Mouse (Mus musculus) brain, adult 2 months (tissue): ENCODE measurements at regions not wholly inside any gene's neighbourhood (a gene's known extent, or its start where the extent isn't known, plus 50 kb on each side); places are given as distances from the start of the nearest gene placed in this dataset.
"Not testable (repeated sequence)": the region's sequence is repeated elsewhere in the genome, so short reads cannot be mapped to it uniquely, and the experiment has no call there.

Experiments
- DNase-seq: peaks from one replicate; pipeline ENCODE4 v3.0.0; 2011; ENCODE audit warnings: low read depth, low spot score

DNA sequence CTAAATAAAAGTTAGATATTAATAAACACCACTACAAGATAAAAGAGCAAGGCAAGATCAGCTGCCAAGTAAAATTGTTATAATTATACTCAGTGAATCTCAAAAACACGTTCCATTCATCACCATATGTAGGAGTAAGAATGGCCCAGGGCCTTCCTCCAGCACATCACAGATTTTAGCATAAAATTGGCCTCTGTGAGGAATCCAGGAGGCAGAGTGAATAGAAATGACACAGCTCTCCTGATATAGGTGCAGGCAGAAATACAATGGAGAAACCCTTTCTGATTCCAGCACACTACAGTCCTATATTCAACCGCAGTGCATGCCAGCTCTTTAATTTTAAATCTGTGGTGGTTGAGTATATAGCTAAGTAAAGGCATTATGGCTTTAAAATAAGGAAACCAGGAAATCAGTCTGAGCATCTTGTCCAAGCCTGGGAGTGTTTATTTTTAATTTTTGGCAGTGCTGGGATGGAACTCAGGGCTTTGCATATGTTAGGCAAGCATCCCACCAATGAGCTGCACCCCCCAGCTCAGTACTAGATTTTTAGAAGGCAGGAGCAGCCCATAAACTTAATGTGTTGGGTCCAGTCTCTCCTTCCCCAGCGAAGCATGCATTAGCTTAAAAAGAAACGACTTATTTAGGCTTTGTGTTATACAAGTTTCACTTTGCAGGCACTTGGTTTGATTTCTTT lies 158.3 kb upstream of the Ptprz1 start:
- DNase-seq = peak; percentile 40

DNA sequence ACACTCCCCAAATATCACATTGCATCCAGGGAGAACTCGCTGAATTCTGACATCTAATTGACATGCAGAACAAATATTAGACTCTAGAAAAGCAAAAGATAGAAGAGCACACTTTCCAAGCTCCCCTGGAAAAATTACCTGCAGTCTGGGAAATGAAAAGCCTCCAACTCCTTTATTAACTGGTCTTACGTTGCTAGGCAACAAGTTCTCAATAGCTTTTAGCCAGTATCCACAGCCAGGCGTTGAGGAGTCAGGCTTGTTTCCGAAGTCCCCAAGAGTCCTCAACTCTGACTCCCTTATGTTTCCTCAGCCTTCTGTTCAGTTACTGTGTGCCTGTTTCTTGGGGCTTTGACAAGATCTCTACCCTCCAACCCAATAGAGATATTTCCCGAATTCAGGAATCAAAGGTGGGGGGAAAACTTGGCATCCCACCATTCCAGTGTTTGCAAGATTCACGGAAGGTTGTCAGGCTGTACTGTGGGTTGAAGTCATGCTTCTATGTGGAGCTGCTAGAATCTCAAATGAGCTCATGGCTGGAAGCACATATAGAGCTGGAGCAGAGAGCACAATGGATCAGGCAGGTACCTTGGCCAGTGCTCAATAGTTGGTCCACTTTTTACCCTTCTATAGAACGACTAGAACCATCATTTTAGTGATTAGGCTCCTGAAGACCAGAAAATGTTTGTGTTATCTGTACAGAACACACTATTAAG lies 159.0 kb upstream of the Ptprz1 start:
- DNase-seq = peak; percentile 53

DNA sequence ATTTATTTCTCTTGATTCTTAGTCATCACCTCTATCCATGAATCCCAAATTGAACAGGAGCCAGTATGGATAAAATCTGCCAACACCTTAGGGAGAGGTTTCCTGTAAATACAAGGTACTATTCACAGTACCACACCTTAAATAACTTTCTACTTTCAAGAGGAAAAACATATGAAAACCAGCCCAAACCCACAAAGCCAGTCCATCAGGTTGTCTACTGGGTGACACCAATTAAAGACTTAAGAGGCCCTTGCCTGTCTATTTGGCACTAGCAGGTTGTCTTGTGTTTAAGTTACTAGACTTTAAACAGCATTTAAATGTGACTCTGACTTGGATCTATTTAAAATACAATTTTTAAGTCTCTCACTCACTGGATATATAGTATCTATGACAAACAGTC lies 177.1 kb upstream of the Ptprz1 start:
- no peak for DNase-seq

DNA sequence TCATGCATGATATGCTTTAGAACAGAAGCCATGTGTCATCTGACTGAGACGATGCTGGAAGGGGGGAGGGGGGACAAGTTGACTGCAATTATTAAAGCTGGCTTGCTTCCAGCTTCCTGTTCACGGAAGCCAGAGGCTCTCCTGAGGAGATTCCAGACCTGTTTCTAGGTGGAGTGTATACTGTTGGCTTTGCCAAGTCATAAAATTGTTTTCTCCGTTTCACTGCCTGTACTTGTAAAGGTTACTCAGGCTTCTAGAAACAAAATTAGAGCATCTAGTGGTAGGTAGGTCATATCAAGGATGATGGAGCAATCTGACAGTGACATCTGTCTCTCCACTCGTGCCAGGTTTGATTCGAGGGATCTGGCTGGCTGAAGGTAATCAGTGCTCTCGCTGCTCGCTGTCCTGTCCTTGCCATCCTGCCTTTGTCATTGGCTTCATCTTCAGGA lies 186.6 kb upstream of the Ptprz1 start:
- DNase-seq = peak; percentile 73

DNA sequence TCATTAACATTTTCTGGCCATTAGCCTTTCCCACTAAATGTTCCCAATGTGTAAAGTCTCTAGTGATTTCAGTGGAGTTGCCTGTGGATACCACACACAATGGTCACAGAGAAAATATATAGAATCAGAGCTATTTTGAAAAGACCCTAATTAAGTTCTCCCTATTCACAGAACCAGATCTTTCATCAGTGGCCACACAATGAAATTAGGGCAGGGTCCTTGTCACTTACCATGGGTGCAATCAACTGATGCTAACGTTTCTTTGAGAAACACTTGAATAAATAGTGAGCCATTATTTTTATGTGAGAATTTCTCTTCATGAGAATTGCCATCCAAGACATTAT lies 200.7 kb upstream of the Ptprz1 start:
- no peak for DNase-seq

DNA sequence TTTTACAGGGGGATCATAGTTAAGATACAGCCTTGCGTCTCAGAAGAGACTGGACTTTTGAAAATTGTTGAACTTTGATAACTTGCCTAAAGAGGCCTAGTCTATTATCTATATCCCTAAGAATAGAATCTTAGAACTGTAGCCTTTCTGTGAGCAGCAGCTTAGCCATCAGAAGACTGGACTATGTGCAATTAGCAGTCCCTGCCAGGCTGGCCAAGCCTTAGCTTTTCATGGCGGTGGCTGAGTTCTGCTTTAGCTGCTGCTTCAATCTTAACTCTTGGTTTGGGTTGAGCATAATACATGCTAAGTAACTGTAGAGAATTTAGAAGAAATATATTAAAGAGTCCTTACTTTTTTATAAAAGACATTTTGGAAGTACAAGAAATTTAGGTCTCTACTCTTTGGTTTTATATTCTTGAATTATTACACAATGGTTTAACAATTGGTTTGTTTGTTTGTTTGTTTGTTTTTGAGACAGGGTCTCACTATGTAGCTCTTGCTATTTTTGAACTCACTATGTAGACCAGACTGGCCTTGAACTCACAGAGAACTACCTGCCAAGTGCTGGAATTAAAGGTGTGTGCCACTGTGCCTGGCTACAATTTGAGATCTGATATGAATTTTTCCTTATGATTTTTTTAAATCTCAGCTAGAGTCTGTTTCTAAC lies 201.2 kb upstream of the Ptprz1 start:
- DNase-seq = no peak

DNA sequence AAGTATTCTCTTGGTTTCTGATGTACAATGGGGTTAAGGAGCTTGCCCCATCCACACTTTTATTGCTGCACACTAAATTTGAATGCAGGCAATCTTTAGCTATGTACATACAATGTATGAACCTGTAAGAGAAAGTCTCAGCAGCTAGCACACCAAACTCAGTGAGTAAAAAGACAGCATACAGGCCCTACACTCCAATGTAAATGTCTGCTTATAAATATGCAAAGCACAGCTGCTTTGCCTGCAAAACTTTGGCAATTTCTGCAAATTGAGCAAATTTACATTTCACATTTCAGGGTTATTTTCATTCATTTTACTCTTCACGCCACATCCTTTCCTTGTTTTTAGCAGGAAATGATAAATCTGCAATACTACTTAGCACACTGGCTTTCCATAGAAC lies 203.8 kb upstream of the Ptprz1 start:
- peak; percentile 22 for DNase-seq

DNA sequence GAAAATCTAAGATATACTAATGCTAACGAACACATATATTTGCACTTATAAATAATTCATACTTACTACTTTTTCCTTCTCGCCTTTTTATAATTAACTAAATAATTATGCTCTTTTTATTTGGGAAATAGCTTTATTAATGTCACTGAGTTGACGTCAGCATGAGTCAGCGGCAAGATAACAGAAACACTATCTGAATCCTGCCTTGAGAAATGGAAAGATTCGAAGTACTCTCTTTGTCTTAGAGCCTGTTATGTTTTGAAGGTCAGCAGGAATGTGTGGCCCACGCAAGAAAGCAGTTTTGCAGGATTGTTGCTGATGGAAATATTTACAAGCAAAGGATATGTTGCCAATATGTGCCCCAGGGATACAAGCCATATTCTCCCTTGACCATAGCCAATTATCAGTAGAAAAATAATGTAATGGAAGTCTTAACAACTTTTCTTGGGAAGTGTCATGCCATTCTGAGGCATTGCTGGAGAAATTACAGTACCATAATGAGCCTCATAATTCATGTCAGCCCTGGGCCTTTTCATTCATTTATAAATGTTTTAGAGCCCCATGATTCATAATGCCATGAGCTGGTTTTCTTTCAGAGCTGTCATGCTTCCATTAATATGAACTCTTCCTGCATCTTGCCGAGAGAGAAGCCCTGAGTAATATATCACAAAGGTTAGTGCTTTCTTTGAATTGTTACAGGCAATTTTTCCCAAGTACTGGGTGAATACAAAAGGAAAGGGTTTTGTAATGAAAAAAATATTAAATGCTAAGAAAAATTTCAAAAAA lies 206.9 kb upstream of the Ptprz1 start:
- DNase-seq = no peak

DNA sequence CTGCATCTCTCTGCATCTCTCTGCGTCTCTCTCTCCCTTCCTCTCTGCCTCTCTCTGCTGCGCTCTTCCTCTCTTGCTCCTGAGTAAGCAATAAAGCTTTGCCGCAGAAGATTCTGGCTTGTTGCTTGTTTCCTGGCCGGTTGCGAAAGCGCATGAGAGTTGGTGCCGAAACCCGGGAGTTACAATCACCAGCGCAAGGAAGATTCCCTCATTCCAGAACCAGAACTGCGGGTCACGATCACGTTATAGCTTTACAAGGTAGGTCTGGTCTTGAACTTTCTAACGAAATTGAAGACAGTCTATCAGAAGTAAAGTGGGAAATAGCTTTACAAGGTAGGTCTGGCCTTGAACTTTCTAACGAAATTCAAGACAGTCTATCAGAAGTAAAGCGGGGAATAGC lies 217.9 kb upstream of the Ptprz1 start:
- DNase-seq = not testable (repeated sequence)

DNA sequence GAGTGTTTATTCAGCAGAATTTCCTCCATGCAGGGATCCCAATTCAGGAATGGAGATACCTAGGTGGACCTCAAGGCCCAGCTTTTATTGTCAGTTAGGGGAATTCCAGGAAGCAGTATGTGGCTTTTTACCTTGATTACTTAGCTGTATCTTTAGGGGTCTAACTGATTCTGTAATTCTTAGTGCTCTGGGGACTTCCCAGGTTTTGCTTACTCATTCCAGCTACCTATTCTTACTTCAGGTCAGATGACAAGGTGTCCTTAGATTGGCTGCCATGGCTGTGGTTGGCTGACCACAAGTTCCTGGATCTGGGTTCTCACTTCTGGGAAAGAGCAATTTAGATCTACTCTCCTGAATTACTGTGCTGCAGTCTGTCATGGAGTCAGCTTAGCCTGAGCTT lies 235.2 kb upstream of the Ptprz1 start:
- DNase-seq = no peak

DNA sequence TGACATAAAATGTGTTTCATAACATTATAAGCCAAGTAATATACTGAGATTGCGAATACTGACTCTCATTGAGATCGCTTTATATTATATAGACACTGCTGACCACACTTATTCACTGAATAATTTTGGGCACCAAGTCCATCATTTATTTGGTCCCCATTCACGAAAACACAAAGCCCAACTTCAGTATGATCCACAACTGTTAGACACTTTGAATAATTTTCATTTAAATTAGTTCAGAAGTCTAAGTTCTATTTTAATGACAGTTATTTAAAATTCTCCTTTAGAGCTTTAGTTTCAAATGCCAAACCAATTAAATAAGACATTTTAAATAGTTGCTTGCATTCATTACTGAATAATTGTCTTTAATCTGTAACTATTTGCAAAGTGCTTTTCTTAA lies 240.2 kb upstream of the Ptprz1 start:
- DNase-seq = no peak

DNA sequence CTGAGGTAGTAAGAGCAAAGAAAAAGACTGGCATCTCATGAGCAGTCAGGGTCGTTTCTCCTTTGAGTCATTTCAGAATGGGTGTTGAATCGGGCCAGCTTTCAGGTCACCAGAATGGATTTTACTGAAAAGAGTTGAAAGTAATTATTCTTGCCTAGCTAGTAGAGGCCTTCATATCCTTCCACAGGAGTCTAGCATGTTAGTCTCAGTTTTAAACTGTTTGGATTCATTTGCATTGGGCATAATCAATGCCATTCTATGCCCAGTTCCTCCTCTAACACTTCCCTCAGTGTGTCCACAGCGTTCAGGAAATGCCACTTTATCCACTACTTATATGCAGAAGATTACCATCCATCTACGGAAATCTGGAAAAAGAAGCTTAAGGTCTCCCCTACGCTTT lies 240.6 kb upstream of the Ptprz1 start:
- DNase-seq = no peak

DNA sequence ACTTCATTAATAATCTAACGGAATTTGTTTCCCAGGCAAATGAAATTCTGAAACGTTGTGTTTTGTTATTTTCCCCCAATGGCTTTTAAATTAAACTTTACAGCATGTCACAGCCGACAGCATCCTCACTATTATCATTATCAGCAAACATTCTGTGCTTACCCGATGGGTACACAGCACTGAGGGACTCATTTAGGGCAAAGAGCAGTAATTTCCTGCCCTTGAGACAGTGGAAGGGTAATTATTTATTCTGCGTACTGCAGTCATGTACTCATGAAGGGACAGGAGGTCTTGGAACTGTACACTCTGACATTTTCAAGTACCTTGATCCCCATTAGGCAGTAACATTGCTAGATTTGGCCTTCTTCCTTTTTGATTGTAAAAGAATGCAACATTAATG lies 235.5 kb upstream of the Fam3c start:
- peak; percentile 7 for DNase-seq

DNA sequence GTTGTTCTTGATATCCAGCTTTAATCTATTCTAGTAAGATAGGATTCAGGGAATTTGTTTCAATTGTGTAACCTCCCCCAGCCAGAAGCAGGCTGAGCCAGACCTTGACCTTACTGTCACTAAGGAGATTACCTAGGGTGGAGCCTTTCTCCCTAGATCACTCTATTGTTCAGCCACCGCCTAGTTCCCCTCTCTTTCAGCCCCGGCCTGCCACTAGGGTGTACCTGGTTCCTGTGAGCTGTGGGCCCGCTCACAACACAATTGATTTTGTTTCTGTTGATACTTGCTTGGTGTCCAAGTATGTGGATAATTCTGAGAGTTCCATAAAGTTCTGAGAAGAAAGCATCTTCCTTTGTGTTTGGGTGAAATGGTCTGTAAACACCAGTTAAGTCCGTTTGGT lies 228.8 kb upstream of the Fam3c start:
- no peak for DNase-seq

DNA sequence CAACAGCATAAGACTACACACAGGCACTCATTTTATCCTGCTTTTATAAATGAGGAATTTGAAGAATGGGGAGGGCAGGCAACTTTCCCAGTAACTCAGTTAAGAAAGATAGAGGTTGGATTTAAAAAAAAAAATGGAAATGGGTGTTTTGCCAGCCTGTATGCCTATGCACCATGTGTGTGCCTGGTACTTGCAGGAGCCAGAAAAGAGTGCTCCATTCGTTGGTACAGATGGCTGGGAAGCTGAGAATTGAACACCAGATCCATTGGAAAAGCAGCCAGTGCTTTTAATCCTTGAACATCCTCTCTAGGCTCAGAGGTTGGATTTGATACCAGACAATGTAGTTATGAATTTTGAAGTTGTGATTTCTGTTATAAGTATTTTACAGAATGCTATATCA lies 216.9 kb upstream of the Fam3c start:
- DNase-seq = no peak

DNA sequence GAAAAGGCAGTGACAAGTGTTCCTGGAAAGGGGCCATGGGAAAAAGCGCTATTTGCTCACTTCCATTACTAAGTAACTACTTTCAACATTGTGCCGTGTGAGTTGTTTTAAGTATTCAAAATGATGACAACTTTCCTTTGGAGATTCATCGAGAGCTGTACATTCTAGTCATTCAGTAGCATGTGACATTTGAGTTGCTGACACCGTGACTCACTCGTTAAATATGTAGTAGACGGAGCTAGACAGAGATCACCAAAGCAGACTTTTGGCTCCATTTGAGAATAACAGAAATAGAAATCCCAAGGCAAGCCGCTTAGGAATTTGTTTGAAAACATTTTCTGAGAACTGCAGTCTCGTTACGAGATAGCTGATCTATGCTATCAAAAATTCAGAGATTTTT lies 211.8 kb upstream of the Fam3c start:
- DNase-seq = peak; percentile 37

DNA sequence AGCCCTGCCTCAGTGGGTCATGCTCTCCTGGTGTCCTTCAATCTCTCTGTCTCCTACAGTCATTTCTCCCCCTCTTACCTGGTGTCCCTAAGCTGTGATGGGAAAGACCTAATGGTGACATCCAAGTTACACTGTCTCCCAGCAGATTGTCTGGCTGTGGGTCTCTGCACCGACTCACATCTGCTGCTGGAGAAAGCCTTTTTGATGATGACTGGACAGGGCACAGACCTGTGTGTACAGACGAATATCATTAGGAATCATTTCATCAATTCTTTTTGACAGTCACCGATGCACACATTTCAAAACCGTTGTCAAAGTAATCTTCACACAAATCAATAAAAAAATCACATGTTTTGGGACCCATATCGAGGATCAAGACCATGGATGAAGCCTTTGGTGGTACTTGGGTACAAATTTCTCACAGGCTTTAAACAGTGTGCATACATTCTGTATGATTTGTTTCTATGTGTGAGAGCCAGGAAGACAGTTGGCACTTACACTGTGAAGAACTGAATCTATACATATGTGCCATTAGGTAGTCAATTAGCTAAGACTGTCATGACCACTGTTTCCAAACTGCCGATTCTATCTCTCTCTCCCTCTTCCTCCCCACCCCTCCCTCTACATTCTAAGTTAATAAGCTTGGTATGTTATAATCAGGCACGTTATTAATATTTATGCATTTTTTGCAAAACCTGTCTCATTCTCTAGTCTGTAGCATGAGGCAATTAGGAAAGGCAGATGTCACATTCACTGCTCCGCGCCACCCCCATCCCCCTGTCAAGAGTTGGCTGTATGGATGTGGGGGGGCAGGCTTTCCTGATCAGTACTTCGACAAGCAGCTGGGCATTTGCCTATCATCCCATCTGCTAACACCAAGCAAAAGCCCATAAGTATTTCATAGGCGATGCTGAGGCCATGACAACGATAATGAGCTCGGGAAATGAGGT lies 192.5 kb upstream of the Fam3c start:
- DNase-seq = peak; percentile 19

DNA sequence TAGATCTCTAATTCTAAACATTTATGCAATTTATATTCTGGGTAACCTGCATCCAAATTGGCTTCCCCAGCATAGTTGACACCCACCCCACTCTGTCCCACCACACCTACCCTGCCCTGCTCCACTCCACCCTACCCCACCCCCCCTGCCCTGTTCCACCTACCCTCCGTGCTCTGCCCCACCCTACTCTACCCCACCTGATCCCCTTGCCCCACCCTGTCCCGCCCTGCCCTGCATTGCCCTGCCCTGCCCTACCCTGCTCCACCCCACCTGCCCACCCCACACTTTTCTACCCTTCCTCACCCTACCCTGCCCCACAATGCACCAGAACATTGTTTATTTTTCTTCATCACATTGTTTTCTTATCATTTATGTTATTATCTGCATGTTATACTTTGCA lies 185.6 kb upstream of the Fam3c start:
- DNase-seq = no peak

DNA sequence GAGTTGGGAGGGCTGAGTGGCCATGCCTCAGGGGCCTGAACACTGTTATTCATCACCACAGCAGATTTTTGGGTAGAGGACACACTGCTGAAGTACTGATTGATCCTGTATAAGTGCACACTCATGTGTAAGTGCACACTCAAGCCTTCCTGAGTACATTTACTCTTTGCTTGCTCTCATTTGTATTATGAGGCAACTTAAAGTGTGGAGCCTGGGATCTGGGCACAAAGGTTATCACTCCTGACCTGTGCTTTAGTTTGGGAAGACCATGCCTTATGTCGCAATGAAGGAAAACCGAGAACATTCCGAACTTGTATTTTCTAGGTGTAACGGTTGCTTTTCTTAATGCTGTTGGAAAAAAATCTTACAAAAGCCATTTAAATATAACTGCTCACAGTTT lies 182.2 kb upstream of the Fam3c start:
- no peak for DNase-seq

DNA sequence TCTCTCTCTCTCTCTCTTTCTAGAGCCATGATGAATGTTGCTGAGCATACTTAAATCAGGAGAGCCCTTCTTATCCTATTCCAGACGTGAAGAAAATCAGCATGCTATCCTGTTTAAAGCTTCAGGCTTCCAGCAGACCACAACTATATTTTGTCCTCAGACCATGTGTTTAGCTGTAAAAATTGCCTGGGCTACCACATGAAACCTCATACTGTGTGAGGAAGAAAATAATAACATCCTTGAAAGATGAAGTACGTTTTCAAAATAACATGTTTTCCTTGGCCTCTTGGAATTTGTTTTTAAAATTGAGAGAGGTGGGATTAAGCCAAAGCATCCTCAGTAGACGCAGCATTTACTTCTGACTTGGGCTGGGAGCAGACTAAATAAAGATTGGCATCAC lies 168.3 kb upstream of the Fam3c start:
- no peak for DNase-seq

DNA sequence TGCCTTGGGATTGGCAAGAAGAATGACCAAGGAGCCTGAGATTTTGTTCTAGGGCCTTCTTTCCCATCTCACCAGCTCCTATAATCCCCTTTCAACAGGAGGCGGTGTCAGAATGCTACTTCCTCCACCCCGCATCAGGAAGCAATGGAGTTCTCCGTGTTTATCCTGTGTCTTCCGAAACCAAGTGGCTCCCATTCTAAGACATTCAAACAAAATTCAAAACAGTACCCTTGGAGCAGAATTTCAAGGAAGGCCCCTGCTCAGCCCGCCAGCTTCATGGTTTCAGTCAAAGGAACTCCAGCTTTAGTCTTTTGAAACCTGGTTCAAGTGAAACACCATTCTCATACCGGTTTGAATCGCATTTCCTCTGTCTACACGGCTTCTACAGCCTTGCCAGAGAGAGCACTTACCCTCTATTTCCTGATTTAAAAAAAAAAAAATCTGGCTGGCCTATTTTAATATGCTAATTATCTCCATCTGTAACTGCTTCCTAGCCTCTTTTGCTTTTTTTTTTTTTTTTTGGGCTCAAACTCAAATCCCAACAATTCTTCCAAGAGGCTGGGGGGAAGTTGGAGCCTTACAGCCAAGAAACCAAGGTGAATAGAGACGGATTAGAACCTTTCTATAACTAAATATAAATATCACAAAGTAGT lies 167.7 kb upstream of the Fam3c start:
- peak; percentile 13 for DNase-seq
